Comparison of ENCODE assay signal across 23 mouse cellular contexts in genomic region chr1:158255912-158256680, GRCm38 (mm10).
DNase-seq lines count a peak whose midpoint lies in the region; ATAC-seq and TF ChIP-seq lines count a peak whose summit lies in the region.
"Had no signal": no experiment of that assay in that cellular context is flagged by ENCODE, and none has a peak within 500 bp of the region (broad histone marks: within the 10 kb centered on the region; RNA-seq: fewer than 3 reads in every experiment).

No protein-coding gene starts in this region.

- 0 out of 4 replicates have a peak, but pooled peaks of 1 of the 2 experiments have one; percentile 19 for TF ChIP-seq EP300 in MEL (IDR thresholded peaks at IDR 0.05; ENCODE audit: low read depth in 1 of 2, low read length in 2 of 2)

- H3K9me3 ChIP-seq in kidney, postnatal 0 days (replicated peaks; ENCODE audit: low read length): no peaks in the 10 kb centered on the region
- H3K9me3 ChIP-seq in MEL (replicated peaks; ENCODE audit: insufficient read depth, low read length): no peaks in the 10 kb centered on the region
- H3K9me3 ChIP-seq in forebrain, postnatal 0 days (ENCODE audit: low read length): no peaks in the 10 kb centered on the region
- H3K9me3 ChIP-seq: embryonic facial prominence, embryonic 10.5 days; heart, embryonic 12.5 days; limb, embryonic 13.5 days; liver, embryonic 12.5 days; neural tube, embryonic 15.5 days had no signal

- no peaks in the 10 kb centered on the region for H3K79me2 ChIP-seq in MEL (ENCODE audit: control insufficient read depth, insufficient read depth, low read length, poor library complexity)

- ATAC-seq in kidney, postnatal 0 days (replicated peaks; ENCODE audit: low FRiP score, low read depth): no peak
- ATAC-seq in forebrain, postnatal 0 days: no peak
- ATAC-seq: CD4-positive, CD25-positive, alpha-beta regulatory T cell, adult 4 months; forebrain, embryonic 16.5 days; liver, embryonic 12.5 days had no signal

- DNase-seq in cerebellum, adult 11 months: peak; percentile 14
- no peak for DNase-seq in cerebellum, adult 11-12 months
- peak; percentile 7 for DNase-seq in kidney, postnatal 0 days (ENCODE audit: low spot score)
- DNase-seq in kidney, adult 2 months: no peak
- DNase-seq in MEL (ENCODE audit: low read depth, low spot score): peak; percentile 38
- peak; percentile 29 to 67 for DNase-seq in cerebellum, postnatal 14 days
- DNase-seq in forebrain, postnatal 0 days: no peak
- no peak for DNase-seq in lung, postnatal 10 days
- DNase-seq: adrenal gland, postnatal 36 days; heart, postnatal 10 days; kidney, adult 18-20 months; kidney, postnatal 14 days; lung, adult 18-20 months; lung, postnatal 14 days; spleen, adult 18-20 months had no signal

- no peak overlapping the region for H3K4me2 ChIP-seq in kidney, postnatal 0 days (ENCODE audit: low read length)
- no peak overlapping the region for H3K4me2 ChIP-seq in forebrain, postnatal 0 days (ENCODE audit: low read depth)
- H3K4me2 ChIP-seq: heart, embryonic 12.5 days; limb, embryonic 13.5 days; liver, embryonic 12.5 days; midbrain, embryonic 11.5 days; neural tube, embryonic 15.5 days had no signal

- H3K9ac ChIP-seq in kidney, postnatal 0 days (ENCODE audit: low read depth, low read length): no peak overlapping the region
- H3K9ac ChIP-seq in MEL (ENCODE audit: control insufficient read depth, low read depth, low read length, poor library complexity, severe bottlenecking): no peak overlapping the region
- H3K9ac ChIP-seq in forebrain, postnatal 0 days: no peak overlapping the region
- H3K9ac ChIP-seq: heart, embryonic 12.5 days; limb, embryonic 13.5 days; liver, embryonic 12.5 days; neural tube, embryonic 15.5 days had no signal

- H3K4me1 ChIP-seq in kidney, postnatal 0 days (replicated peaks; ENCODE audit: insufficient read depth, low read length): no peaks in the 10 kb centered on the region
- no peaks in the 10 kb centered on the region for H3K4me1 ChIP-seq in kidney, adult 2 months (ENCODE audit: control insufficient read depth, insufficient read depth, low read length)
- peaks cover 0 to 10% of the 10 kb centered on the region in 2 experiments; a peak in 2 of 4 replicates for H3K4me1 ChIP-seq in MEL (ENCODE audit: control insufficient read depth in 1 of 2, insufficient read depth in 2 of 2, low read length in 2 of 2)
- no peaks in the 10 kb centered on the region for H3K4me1 ChIP-seq in forebrain, postnatal 0 days (ENCODE audit: insufficient read depth)
- H3K4me1 ChIP-seq: embryonic facial prominence, embryonic 10.5 days; liver, embryonic 12.5 days; neural tube, embryonic 15.5 days had no signal

- no peak for TF ChIP-seq CTCF in kidney, postnatal 0 days (IDR thresholded peaks at IDR 0.05; ENCODE audit: low read depth)
- no peak for TF ChIP-seq CTCF in kidney, adult 2 months (conservative IDR thresholded peaks at IDR 0.05; ENCODE audit: insufficient read depth, insufficient read length, low read depth, low read length)
- no peak for TF ChIP-seq CTCF in MEL (IDR thresholded peaks at IDR 0.05 in 2 of 3, conservative IDR thresholded peaks at IDR 0.05 in 1 of 3; ENCODE audit: control insufficient read depth in 1 of 3, insufficient read depth in 1 of 3, low read depth in 2 of 3, low read length in 3 of 3, poor library complexity in 1 of 3, severe bottlenecking in 1 of 3)
- no peak for TF ChIP-seq CTCF in forebrain, postnatal 0 days (IDR thresholded peaks at IDR 0.05; ENCODE audit: low read depth)

- no peaks in the 10 kb centered on the region for H3K27me3 ChIP-seq in kidney, postnatal 0 days (ENCODE audit: insufficient read depth, low read length)
- no peaks in the 10 kb centered on the region for H3K27me3 ChIP-seq in kidney, adult 2 months (replicated peaks; ENCODE audit: control insufficient read depth, insufficient read depth, low read length)
- no peaks in the 10 kb centered on the region for H3K27me3 ChIP-seq in MEL (ENCODE audit: control insufficient read depth in 1 of 2, insufficient read depth in 2 of 2, low read length in 2 of 2)
- H3K27me3 ChIP-seq in forebrain, postnatal 0 days (ENCODE audit: insufficient read depth, low read length): no peaks in the 10 kb centered on the region
- H3K27me3 ChIP-seq: liver, embryonic 12.5 days; neural tube, embryonic 15.5 days had no signal

- TF ChIP-seq POLR2A in kidney, adult 2 months (IDR thresholded peaks at IDR 0.05; ENCODE audit: low read depth, low read length): no peak
- TF ChIP-seq POLR2A in MEL (IDR thresholded peaks at IDR 0.05; ENCODE audit: control insufficient read depth in 1 of 2, insufficient read depth in 1 of 2, low read depth in 1 of 2, low read length in 2 of 2, poor library complexity in 1 of 2): no peak

- no peaks in the 10 kb centered on the region for H3K36me3 ChIP-seq in kidney, postnatal 0 days (ENCODE audit: insufficient read depth, low read length)
- no peaks in the 10 kb centered on the region for H3K36me3 ChIP-seq in kidney, adult 2 months (ENCODE audit: control insufficient read depth, insufficient read depth, low read length)
- H3K36me3 ChIP-seq in MEL (ENCODE audit: control insufficient read depth in 1 of 2, insufficient read depth in 2 of 2, low read length in 2 of 2): peaks cover 0 to 6% of the 10 kb centered on the region in 2 experiments; a peak in 1 of 4 replicates
- no peaks in the 10 kb centered on the region for H3K36me3 ChIP-seq in forebrain, postnatal 0 days (ENCODE audit: insufficient read depth)
- H3K36me3 ChIP-seq: embryonic facial prominence, embryonic 10.5 days; heart, embryonic 12.5 days; limb, embryonic 13.5 days; liver, embryonic 12.5 days; neural tube, embryonic 15.5 days had no signal

- H3K27ac ChIP-seq in kidney, postnatal 0 days: no peak overlapping the region
- H3K27ac ChIP-seq in kidney, adult 2 months (ENCODE audit: insufficient read depth, low read depth, low read length): no peak overlapping the region
- no peak overlapping the region for H3K27ac ChIP-seq in MEL (ENCODE audit: control insufficient read depth, low read depth, low read length)
- H3K27ac ChIP-seq in forebrain, postnatal 0 days (ENCODE audit: low read depth, low read length): no peak overlapping the region
- H3K27ac ChIP-seq: embryonic facial prominence, embryonic 10.5 days; limb, embryonic 13.5 days; liver, embryonic 12.5 days; neural tube, embryonic 15.5 days had no signal

- no peak for TF ChIP-seq RAD21 in MEL (IDR thresholded peaks at IDR 0.05; ENCODE audit: low read depth, low read length)

- no peak overlapping the region for H3K4me3 ChIP-seq in kidney, postnatal 0 days (replicated peaks; ENCODE audit: low read depth, low read length)
- no peak overlapping the region for H3K4me3 ChIP-seq in kidney, adult 2 months (ENCODE audit: insufficient read depth, low read depth, low read length)
- no peak overlapping the region for H3K4me3 ChIP-seq in MEL (ENCODE audit: control insufficient read depth in 1 of 2, insufficient read depth in 1 of 2, low read depth in 2 of 2, low read length in 2 of 2)
- H3K4me3 ChIP-seq in forebrain, postnatal 0 days (ENCODE audit: low read depth, low read length): no peak overlapping the region
- H3K4me3 ChIP-seq: embryonic facial prominence, embryonic 10.5 days; heart, embryonic 12.5 days; limb, embryonic 13.5 days; liver, embryonic 12.5 days; neural tube, embryonic 15.5 days had no signal

- WGBS in kidney, postnatal 0 days: 80% methylated on average over 9 of the region's 9 CpGs
- WGBS in kidney, adult 2 months: 68% methylated on average over 9 of the region's 9 CpGs
- 94% methylated on average over 9 of the region's 9 CpGs for WGBS in forebrain, postnatal 0 days

TF ChIP-seq in MEL, 35 proteins besides CTCF, POLR2A, EP300 and RAD21:
- TF ChIP-seq BHLHE40 (IDR thresholded peaks at IDR 0.05; ENCODE audit: borderline replicate concordance, low read depth, low read length) (no peak), JUND (IDR thresholded peaks at IDR 0.05; ENCODE audit: low read depth, low read length) (0 out of 2 replicates have a peak, but pooled peaks have one; percentile 39)

Comparison
In these comparisons a context has a peak if more than half of its experiments do, and no peak if none do; other contexts are left out.
1. DNase-seq: peak in cerebellum, adult 11 months (single experiment), kidney, postnatal 0 days (single experiment), MEL (single experiment) and cerebellum, postnatal 14 days (2 of 2); none in cerebellum, adult 11-12 months (single experiment), kidney, adult 2 months (single experiment), forebrain, postnatal 0 days (single experiment) and lung, postnatal 10 days (single experiment).